Mouse (Mus musculus) stomach, postnatal 0 days (tissue): ENCODE results near the gene Pi4k2a.

Experiments
- CTCF ChIP-seq: IDR thresholded peaks from 2 replicates; pipeline ENCODE4 v1.5.1; 2016; ENCODE audit warnings: antibody characterized with exemption, low read depth, mild to moderate bottlenecking, moderate library complexity
- EP300 ChIP-seq: optimal IDR thresholded peaks from 2 replicates; pipeline ENCODE3; 2016; ENCODE audit warnings: antibody characterized with exemption

GRCm38 (mm10) chr19:42045269-42046102 lies 44.8 kb upstream of the Pi4k2a start, which contains the start of gene Hoga1:
- TF ChIP-seq CTCF (peak; percentile 94), EP300 (no peak)
